Mouse (Mus musculus) MEL (cell line): ENCODE measurements around the gene Olfr370. TPM values are rescaled to one million over a fixed set of nuclear protein-coding genes. Genes with fewer than 3 reads are reported as not detected.

ENCODE experiments used
- BHLHE40 ChIP-seq: IDR thresholded peaks from 2 replicates; pipeline ENCODE4 v1.6.1; 2012; ENCODE audit warnings: low read depth, mild to moderate bottlenecking, inconsistent platforms, low read length, improper control_type of control experiment, borderline replicate concordance
- CTCF ChIP-seq, 3 experiments: IDR thresholded peaks in 2 of 3; conservative IDR thresholded peaks in 1 of 3; 2 replicates each; pipeline ENCODE4 v1.5.1; 2011 to 2012; ENCODE audit warnings: low read length in 3 of 3, low read depth in 2 of 3, mild to moderate bottlenecking in 2 of 3, improper control_type of control experiment in 1 of 3, inconsistent platforms in 1 of 3, mixed read lengths in 1 of 3, moderate library complexity in 1 of 3; ENCODE audit not compliant: control insufficient read depth in 1 of 3, insufficient read depth in 1 of 3, poor library complexity in 1 of 3, severe bottlenecking in 1 of 3
- GABPA ChIP-seq: IDR thresholded peaks from 2 replicates; pipeline ENCODE4 v1.6.1; 2012; ENCODE audit warnings: low read depth, mild to moderate bottlenecking, inconsistent platforms, low read length, improper control_type of control experiment, moderate library complexity
- HCFC1 ChIP-seq: IDR thresholded peaks from 2 replicates; pipeline ENCODE4 v1.6.1; 2012; ENCODE audit warnings: low read depth, mild to moderate bottlenecking, inconsistent platforms, low read length, improper control_type of control experiment, moderate library complexity
- JUND ChIP-seq: IDR thresholded peaks from 2 replicates; pipeline ENCODE4 v1.6.1; 2011; ENCODE audit warnings: low read depth, mild to moderate bottlenecking, improper control_type of control experiment, low read length
- MAX ChIP-seq: IDR thresholded peaks from 2 replicates; pipeline ENCODE4 v1.6.1; 2011; ENCODE audit warnings: low read length, improper control_type of control experiment
- MEF2A ChIP-seq: IDR thresholded peaks from 2 replicates; pipeline ENCODE4 v1.6.1; 2014; ENCODE audit warnings: low read depth, mild to moderate bottlenecking, inconsistent platforms, low read length, improper control_type of control experiment; ENCODE audit not compliant: poor library complexity, insufficient replicate concordance, severe bottlenecking; ENCODE audit errors: extremely low read depth
- MXI1 ChIP-seq: IDR thresholded peaks from 2 replicates; pipeline ENCODE4 v1.6.1; 2011; ENCODE audit warnings: mild to moderate bottlenecking, low read depth, low read length, improper control_type of control experiment
- MYB ChIP-seq: IDR thresholded peaks from 2 replicates; pipeline ENCODE4 v1.6.1; 2011; ENCODE audit warnings: mild to moderate bottlenecking, low read depth, low read length, improper control_type of control experiment
- NRF1 ChIP-seq: IDR thresholded peaks from 2 replicates; pipeline ENCODE4 v1.6.1; 2014; ENCODE audit warnings: low read depth, mild to moderate bottlenecking, inconsistent platforms, low read length, improper control_type of control experiment, moderate library complexity; ENCODE audit not compliant: poor library complexity, insufficient read depth, severe bottlenecking
- POLR2AphosphoS2 ChIP-seq: IDR thresholded peaks from 2 replicates; pipeline ENCODE4 v1.6.1; 2011; ENCODE audit warnings: low read length, improper control_type of control experiment
- USF2 ChIP-seq, 2 experiments: IDR thresholded peaks; 2 replicates each; pipeline ENCODE4 v1.6.1; 2011 to 2012; ENCODE audit warnings: improper control_type of control experiment in 2 of 2, low read length in 2 of 2, borderline replicate concordance in 1 of 2, inconsistent platforms in 1 of 2, low read depth in 1 of 2, mild to moderate bottlenecking in 1 of 2; ENCODE audit not compliant: insufficient read depth in 1 of 2
- ZC3H11A ChIP-seq: IDR thresholded peaks from 2 replicates; pipeline ENCODE4 v1.6.1; 2012; ENCODE audit warnings: low read depth, mild to moderate bottlenecking, inconsistent platforms, low read length, improper control_type of control experiment
- polyA plus RNA-seq, 2 experiments: library from polyadenylated mRNA; stranded (reverse) in 1 of 2; unstranded in 1 of 2; fragments of >175 nt in 1 of 2; fragments of >200 nt in 1 of 2; gene quantifications; 2 replicates each; pipeline versions ENCODE4 v1.2.1 to v1.2.4; 2012; ENCODE audit warnings: low replicate concordance in 2 of 2, low read depth in 1 of 2; ENCODE audit not compliant: insufficient read length in 2 of 2, insufficient read depth in 1 of 2, missing spikeins in 1 of 2
- total RNA-seq: library from RNA; depleted of rRNA; stranded (reverse); fragments of 300-350 nt; gene quantifications from 2 replicates; pipeline ENCODE4 v1.2.3, GENCODE M21; 2012; rRNA removed

The Olfr370 gene
- total and polyA plus RNA-seq, 3 experiments, result 0.26 TPM; not detected in 2

- TF ChIP-seq POLR2AphosphoS2 (peak; percentile 66), GABPA (no peak), NRF1 (peak; percentile 85), HCFC1 (peak; percentile 62), BHLHE40 (no peak), MEF2A (no peak), MAX (no peak; the same call in 1 of the 2 replicates), JUND (no peak), MXI1 (no peak), CTCF (IDR thresholded peaks at IDR 0.05 in 2 of 3, conservative IDR thresholded peaks at IDR 0.05 in 1 of 3; ENCODE audit: control insufficient read depth in 1 of 3, insufficient read depth in 1 of 3, low read depth in 2 of 3, low read length in 3 of 3, poor library complexity in 1 of 3, severe bottlenecking in 1 of 3) (no peak), MYB (no peak), USF2 (IDR thresholded peaks at IDR 0.05; ENCODE audit: borderline replicate concordance in 1 of 2, insufficient read depth in 1 of 2, low read depth in 1 of 2, low read length in 2 of 2) (no peak), ZC3H11A (no peak)
Measured at GRCm38 (mm10) chr8:83594167-83595049, 58.8 kb downstream of the Olfr370 start (continued).

Other genes starting within 250 kb of the Olfr370 start
- gene Ucp1, start 245.4 kb upstream of the Olfr370 start, total RNA-seq, result not detected in 2 replicates
- gene Ucp1, start 245.4 kb upstream of the Olfr370 start, polyA plus RNA-seq, result not detected
- gene Elmod2, start 203.3 kb upstream of the Olfr370 start, total RNA-seq, result 3.5 and 4.8 TPM in 2 replicates
- gene Elmod2, start 203.3 kb upstream of the Olfr370 start, polyA plus RNA-seq, result 100 to 1,000 TPM in 1 of 2 experiments, 1 to 10 TPM in 1; 4.8 to 138 TPM
- gene Mgat4d, start 187.3 kb upstream of the Olfr370 start, total RNA-seq, result not detected in 2 replicates
- gene Mgat4d, start 187.3 kb upstream of the Olfr370 start, polyA plus RNA-seq, result not detected
- gene Clgn, start 145.9 kb upstream of the Olfr370 start, total RNA-seq, result 0.04 TPM in 1 of 2 replicates, not detected in the other
- gene Clgn, start 145.9 kb upstream of the Olfr370 start, polyA plus RNA-seq, result under 1 TPM in 1 of 2 experiments, not detected in 1; 0.06 TPM
- 24.4 and 29.5 TPM in 2 replicates for gene Scoc, start 77.4 kb upstream of the Olfr370 start, total RNA-seq
- 10 to 100 TPM in 1 of 2 experiments, not detected in 1; 14.7 TPM for gene Scoc, start 77.4 kb upstream of the Olfr370 start, polyA plus RNA-seq
- gene Ndufb7, start 30.9 kb downstream of the Olfr370 start, total RNA-seq, result 306 and 311 TPM in 2 replicates
- gene Ndufb7, start 30.9 kb downstream of the Olfr370 start, polyA plus RNA-seq, result 100 to 1,000 TPM in 1 of 2 experiments, not detected in 1; 194 TPM
- 74.2 and 78.0 TPM in 2 replicates for gene Tecr, start 72.2 kb downstream of the Olfr370 start, total RNA-seq
- 100 to 1,000 TPM in 1 of 2 experiments, not detected in 1; 229 TPM for gene Tecr, start 72.2 kb downstream of the Olfr370 start, polyA plus RNA-seq
- 38.2 and 43.2 TPM in 2 replicates for gene Dnajb1, start 72.4 kb downstream of the Olfr370 start, total RNA-seq
- gene Dnajb1, start 72.4 kb downstream of the Olfr370 start, polyA plus RNA-seq, result 10 to 100 TPM in 1 of 2 experiments, not detected in 1; 56.6 TPM
- 34.3 and 38.6 TPM in 2 replicates for gene Gipc1, start 116.9 kb downstream of the Olfr370 start, total RNA-seq
- gene Gipc1, start 116.9 kb downstream of the Olfr370 start, polyA plus RNA-seq, result 10 to 100 TPM in 1 of 2 experiments, not detected in 1; 70.7 TPM
- gene Ptger1, start 130.9 kb downstream of the Olfr370 start, total RNA-seq, result 2.6 and 4.0 TPM in 2 replicates
- 1 to 10 TPM in 1 of 2 experiments, not detected in 1; 3.1 TPM for gene Ptger1, start 130.9 kb downstream of the Olfr370 start, polyA plus RNA-seq
- 33.5 and 37.8 TPM in 2 replicates for gene Pkn1, start 163.4 kb downstream of the Olfr370 start, total RNA-seq
- 10 to 100 TPM; 41.2 to 73.2 TPM for gene Pkn1, start 163.4 kb downstream of the Olfr370 start, polyA plus RNA-seq
- 279 and 361 TPM in 2 replicates for gene Ddx39, start 179.4 kb downstream of the Olfr370 start, total RNA-seq
- gene Ddx39, start 179.4 kb downstream of the Olfr370 start, polyA plus RNA-seq, result 100 to 1,000 TPM; 272 to 304 TPM
- 16.1 and 18.5 TPM in 2 replicates for gene Adgre5, start 205.5 kb downstream of the Olfr370 start, total RNA-seq
- gene Adgre5, start 205.5 kb downstream of the Olfr370 start, polyA plus RNA-seq, result 10 to 100 TPM in 1 of 2 experiments, not detected in 1; 21.4 TPM